Mouse (Mus musculus) bone marrow macrophage, adult 2 months (primary cell): ENCODE data around the gene Prrc2b.

Experiments used
- CTCF ChIP-seq: IDR thresholded peaks from 2 replicates; pipeline ENCODE4 v1.5.1; 2012; ENCODE audit warnings: low read depth, mild to moderate bottlenecking, low read length, moderate library complexity
- POLR2A ChIP-seq: IDR thresholded peaks from 2 replicates; pipeline ENCODE4 v1.6.1; 2012; ENCODE audit warnings: mild to moderate bottlenecking, low read depth, low read length, borderline replicate concordance

- no peak for TF ChIP-seq CTCF
- no peak for TF ChIP-seq POLR2A
These were observed 2.9 kb downstream of the Prrc2b start for GRCm38 (mm10) chr2:32153791-32154119.
